Mouse (Mus musculus): ENCODE measurements around the gene Olfr692.

GRCm38 (mm10) chr7:105361713-105362112 is 6.3 kb upstream of the Olfr692 start:
- TF ChIP-seq CTCF (IDR thresholded peaks at IDR 0.05; ENCODE audit: low read depth) (no peak), EP300 (IDR thresholded peaks at IDR 0.05; ENCODE audit: low read depth) (no peak)
